Mouse (Mus musculus): ENCODE measurements around the gene Mgat3.

GRCm38 (mm10) chr15:80171286-80171685, 2.2 kb upstream of the Mgat3 start:
- no peak for TF ChIP-seq CTCF (IDR thresholded peaks at IDR 0.05; ENCODE audit: low read depth, low read length)
- TF ChIP-seq POLR2A (IDR thresholded peaks at IDR 0.05; ENCODE audit: extremely low read depth, insufficient read depth, low read length) = no peak
